Mouse (Mus musculus): ENCODE results near the gene Hmga2. TPM values are rescaled to one million over a fixed set of nuclear protein-coding genes. Genes with fewer than 3 reads are reported as not detected.

Gene Hmga2
- polyA plus RNA-seq, 1 experiment from 2014 or later: 11.1 TPM

DNA sequence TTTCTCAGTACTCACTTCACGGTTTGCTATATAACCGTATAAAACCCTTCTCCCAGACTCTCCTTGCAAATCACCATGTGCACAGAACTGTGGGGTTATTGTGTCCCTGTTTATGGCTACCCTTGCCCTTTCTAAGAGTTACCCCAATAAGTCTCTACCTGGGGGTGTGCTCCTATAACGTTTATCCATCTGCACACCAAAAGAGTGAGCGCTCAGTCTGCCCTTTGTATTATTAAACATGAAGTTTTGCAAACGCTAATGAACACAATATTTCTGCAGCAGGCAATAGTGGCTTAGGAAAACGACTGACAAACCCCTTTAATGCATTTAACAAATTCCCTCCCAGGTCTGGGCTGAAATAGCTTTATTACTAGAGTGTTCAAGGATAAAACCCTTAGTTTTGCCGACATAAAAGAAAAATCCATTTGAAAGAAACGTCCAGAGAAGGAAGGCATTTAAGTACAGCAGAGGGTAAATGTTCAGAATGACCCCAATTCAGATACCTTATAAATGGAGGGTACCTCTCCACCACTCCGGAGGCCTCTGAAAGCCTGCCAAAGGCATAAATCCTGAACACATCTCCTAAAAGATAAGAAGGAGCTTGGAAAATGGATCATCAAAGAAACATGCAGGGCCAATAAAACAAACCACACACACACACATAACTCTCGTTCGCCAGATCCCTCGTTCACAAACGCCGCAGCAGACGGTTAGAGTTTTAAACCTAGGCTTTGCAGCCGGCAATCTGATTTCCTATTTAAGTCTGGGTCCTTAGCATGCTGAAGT, 57.3 kb downstream of the Hmga2 start:
- DNase-seq (ENCODE audit: low spot score): no peak
- no peak overlapping the region for H3K4me2 ChIP-seq (ENCODE audit: low read depth, low read length)

DNA sequence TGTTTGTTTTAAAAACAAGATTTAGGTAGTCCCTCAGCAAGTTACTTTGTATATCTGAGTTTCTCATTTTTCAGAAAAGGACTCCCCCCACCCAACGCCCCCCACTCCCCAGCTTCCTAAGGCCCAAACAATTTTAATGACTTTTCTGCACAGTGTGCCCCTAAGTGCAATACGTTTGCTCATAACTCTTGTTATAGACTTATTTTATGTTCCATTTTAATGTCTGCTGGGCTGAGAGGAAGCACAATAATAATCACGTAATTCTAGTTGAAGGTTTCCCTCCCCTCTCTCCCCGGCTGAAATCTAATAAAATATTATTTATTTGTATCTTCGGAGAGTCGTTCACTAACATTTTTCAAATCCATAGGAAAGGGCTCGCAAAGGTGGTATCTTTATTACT, 58.1 kb downstream of the Hmga2 start:
- H3K9ac ChIP-seq (ENCODE audit: low read depth, low read length): 0 out of 2 replicates have a peak overlapping the region, but pooled peaks have one; percentile 23
- H3K4me2 ChIP-seq (ENCODE audit: low read depth, low read length): no peak overlapping the region

More for the DNA sequence above, 57.3 kb downstream of the Hmga2 start:
- Histone ChIP-seq H3K4me3 (ENCODE audit: low read depth, low read length) (no peak overlapping the region), H3K9ac (ENCODE audit: low read depth, low read length) (no peak overlapping the region), H3K27ac (replicated peaks; ENCODE audit: low read depth, low read length) (no peak overlapping the region), H3K4me1 (ENCODE audit: control insufficient read depth, insufficient read depth, low read length) (peaks cover 51% of the 10 kb centered on the region), H3K9me3 (ENCODE audit: control insufficient read depth, low read length) (no peaks in the 10 kb centered on the region), H3K36me3 (ENCODE audit: control insufficient read depth, insufficient read depth, low read length) (0 out of 2 replicates have a peak, but pooled peaks cover 14% of the 10 kb centered on the region), H3K27me3 (replicated peaks; ENCODE audit: control insufficient read depth, insufficient read depth, low read length) (no peaks in the 10 kb centered on the region)
- no peak for ATAC-seq (ENCODE audit: low read depth)
- WGBS: 49% methylated on average over 16 of the region's 16 CpGs

DNA sequence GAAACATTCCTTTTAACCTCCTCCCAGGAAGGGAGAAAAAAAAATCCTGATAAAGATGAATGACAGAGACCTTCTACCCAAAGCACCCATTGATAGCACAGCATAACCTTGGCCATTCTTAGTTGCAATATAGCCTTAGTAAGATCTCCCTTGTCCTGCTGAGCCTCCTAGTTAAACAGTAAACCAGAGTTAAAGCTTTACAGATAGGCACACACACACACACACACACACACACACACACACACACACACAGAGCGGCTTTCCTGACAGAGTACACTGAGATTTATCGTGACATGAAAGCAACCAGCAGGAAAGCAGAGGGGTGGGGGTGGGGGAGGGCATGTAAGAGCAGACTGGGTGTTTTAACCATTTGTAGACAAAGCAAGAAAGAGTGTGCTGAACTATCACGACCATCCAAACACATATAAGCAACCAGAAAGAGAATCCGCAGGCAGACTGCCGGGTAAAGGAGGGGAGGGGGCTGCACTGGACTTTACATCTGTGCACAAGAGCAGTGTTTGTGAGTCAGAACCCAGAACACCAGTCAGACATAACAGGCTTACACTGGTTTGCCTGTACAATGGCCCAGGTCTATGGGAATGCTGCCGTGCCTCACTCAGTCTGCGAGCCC, 58.7 kb downstream of the Hmga2 start:
- Histone ChIP-seq H3K4me2 (ENCODE audit: low read depth, low read length) (peak overlapping the region; percentile 21; the same call in 1 of the 2 replicates), H3K27ac (replicated peaks; ENCODE audit: low read depth, low read length) (peak overlapping the region; percentile 80), H3K36me3 (ENCODE audit: control insufficient read depth, insufficient read depth, low read length) (0 out of 2 replicates have a peak, but pooled peaks cover 15% of the 10 kb centered on the region), H3K27me3 (replicated peaks; ENCODE audit: control insufficient read depth, insufficient read depth, low read length) (no peaks in the 10 kb centered on the region), H3K4me1 (ENCODE audit: control insufficient read depth, insufficient read depth, low read length) (peaks cover 44% of the 10 kb centered on the region), H3K4me3 (ENCODE audit: low read depth, low read length) (no peak overlapping the region), H3K9me3 (ENCODE audit: control insufficient read depth, low read length) (no peaks in the 10 kb centered on the region), H3K9ac (ENCODE audit: low read depth, low read length) (0 out of 2 replicates have a peak overlapping the region, but pooled peaks have one; percentile 23)
- DNase-seq (ENCODE audit: low spot score): peak; percentile 39
- whole genome bisulfite sequencing: 13% methylated on average over 7 of the region's 7 CpGs
- peak; percentile 13; the same call in 1 of the 2 replicates for ATAC-seq (ENCODE audit: low read depth)

More for the DNA sequence above, 58.1 kb downstream of the Hmga2 start:
- peaks cover 45% of the 10 kb centered on the region for H3K4me1 ChIP-seq (ENCODE audit: control insufficient read depth, insufficient read depth, low read length)
- peak overlapping the region; percentile 80 for H3K27ac ChIP-seq (replicated peaks; ENCODE audit: low read depth, low read length)
- DNase-seq (ENCODE audit: low spot score) (no peak), ATAC-seq (ENCODE audit: low read depth) (no peak)
- WGBS: 52% methylated on average over 7 of the region's 7 CpGs
- H3K27me3 ChIP-seq (replicated peaks; ENCODE audit: control insufficient read depth, insufficient read depth, low read length): no peaks in the 10 kb centered on the region
- H3K36me3 ChIP-seq (ENCODE audit: control insufficient read depth, insufficient read depth, low read length): 0 out of 2 replicates have a peak, but pooled peaks cover 15% of the 10 kb centered on the region
- H3K9me3 ChIP-seq (ENCODE audit: control insufficient read depth, low read length): no peaks in the 10 kb centered on the region
- no peak overlapping the region for H3K4me3 ChIP-seq (ENCODE audit: low read depth, low read length)

DNA sequence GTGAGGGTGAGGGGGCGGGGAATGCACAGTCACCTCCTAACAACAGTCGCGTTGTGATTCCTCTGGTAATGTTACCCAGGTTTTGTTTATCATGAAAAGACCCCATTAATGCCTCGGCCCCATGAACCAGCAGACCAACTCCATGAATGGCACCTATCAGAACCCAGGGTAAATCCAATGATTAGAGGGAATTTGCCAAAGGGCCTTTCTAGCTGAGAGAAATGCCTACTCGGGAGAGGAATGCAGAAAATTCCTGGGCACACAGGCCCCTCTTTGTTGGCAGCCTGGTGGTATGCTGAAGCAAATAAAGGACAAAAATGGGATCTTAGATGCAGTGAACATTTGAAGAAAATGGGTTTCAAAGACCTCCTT, 59.2 kb downstream of the Hmga2 start:
- H3K9me3 ChIP-seq (ENCODE audit: control insufficient read depth, low read length): no peaks in the 10 kb centered on the region
- H3K9ac ChIP-seq (ENCODE audit: low read depth, low read length): no peak overlapping the region
- DNase-seq (ENCODE audit: low spot score) (peak; percentile 74), ATAC-seq (ENCODE audit: low read depth) (peak; percentile 55)
- H3K27ac ChIP-seq (replicated peaks; ENCODE audit: low read depth, low read length): peak overlapping the region; percentile 80
- no peak overlapping the region for H3K4me2 ChIP-seq (ENCODE audit: low read depth, low read length)
- H3K4me3 ChIP-seq (ENCODE audit: low read depth, low read length): no peak overlapping the region
- WGBS: 28% methylated on average over 5 of the region's 5 CpGs
- H3K36me3 ChIP-seq (ENCODE audit: control insufficient read depth, insufficient read depth, low read length): 0 out of 2 replicates have a peak, but pooled peaks cover 16% of the 10 kb centered on the region
- H3K27me3 ChIP-seq (replicated peaks; ENCODE audit: control insufficient read depth, insufficient read depth, low read length): no peaks in the 10 kb centered on the region
- H3K4me1 ChIP-seq (ENCODE audit: control insufficient read depth, insufficient read depth, low read length): peaks cover 39% of the 10 kb centered on the region

- ATAC-seq (ENCODE audit: low read depth) (no peak), DNase-seq (ENCODE audit: low spot score) (no peak)
- Histone ChIP-seq H3K4me1 (ENCODE audit: control insufficient read depth, insufficient read depth, low read length) (peaks cover 36% of the 10 kb centered on the region), H3K4me2 (ENCODE audit: low read depth, low read length) (no peak overlapping the region), H3K9me3 (ENCODE audit: control insufficient read depth, low read length) (no peaks in the 10 kb centered on the region), H3K36me3 (ENCODE audit: control insufficient read depth, insufficient read depth, low read length) (0 out of 2 replicates have a peak, but pooled peaks cover 19% of the 10 kb centered on the region), H3K27ac (replicated peaks; ENCODE audit: low read depth, low read length) (peak overlapping the region; percentile 80; the same call in 1 of the 2 replicates), H3K4me3 (ENCODE audit: low read depth, low read length) (no peak overlapping the region), H3K9ac (ENCODE audit: low read depth, low read length) (no peak overlapping the region), H3K27me3 (replicated peaks; ENCODE audit: control insufficient read depth, insufficient read depth, low read length) (no peaks in the 10 kb centered on the region)
- WGBS: 46% methylated on average over 12 of the region's 12 CpGs
Measured at GRCm38 (mm10) chr10:120416628-120417027, 59.6 kb downstream of the Hmga2 start.

DNA sequence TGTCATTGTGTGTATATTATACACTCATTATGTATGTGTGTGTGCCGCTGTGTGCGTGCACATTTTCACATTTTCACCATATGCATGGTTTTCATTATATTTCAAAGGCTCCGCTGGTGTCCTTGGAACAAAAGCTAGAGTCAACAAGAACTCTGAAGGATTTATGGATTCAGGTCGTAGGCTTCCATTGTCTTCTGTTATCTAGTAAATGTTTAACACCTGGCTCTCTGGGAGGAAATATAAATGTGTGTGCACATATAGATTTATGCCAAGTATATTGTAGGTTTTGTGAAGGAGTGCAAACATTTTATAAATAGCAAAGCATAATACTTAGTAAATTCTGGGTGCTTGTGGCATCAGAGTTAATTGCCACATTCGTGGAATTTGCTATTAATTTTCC, 64.1 kb downstream of the Hmga2 start:
- Histone ChIP-seq H3K4me3 (ENCODE audit: low read depth, low read length) (no peak overlapping the region), H3K27me3 (replicated peaks; ENCODE audit: control insufficient read depth, insufficient read depth, low read length) (no peaks in the 10 kb centered on the region), H3K4me2 (ENCODE audit: low read depth, low read length) (no peak overlapping the region), H3K9ac (ENCODE audit: low read depth, low read length) (no peak overlapping the region), H3K9me3 (ENCODE audit: control insufficient read depth, low read length) (no peaks in the 10 kb centered on the region), H3K4me1 (ENCODE audit: control insufficient read depth, insufficient read depth, low read length) (peaks cover 19% of the 10 kb centered on the region), H3K36me3 (ENCODE audit: control insufficient read depth, insufficient read depth, low read length) (0 out of 2 replicates have a peak, but pooled peaks cover 13% of the 10 kb centered on the region), H3K27ac (replicated peaks; ENCODE audit: low read depth, low read length) (no peak overlapping the region)
- DNase-seq (ENCODE audit: low spot score) (no peak), ATAC-seq (ENCODE audit: low read depth) (no peak)
- WGBS: 72% methylated on average over 5 of the region's 5 CpGs

DNA sequence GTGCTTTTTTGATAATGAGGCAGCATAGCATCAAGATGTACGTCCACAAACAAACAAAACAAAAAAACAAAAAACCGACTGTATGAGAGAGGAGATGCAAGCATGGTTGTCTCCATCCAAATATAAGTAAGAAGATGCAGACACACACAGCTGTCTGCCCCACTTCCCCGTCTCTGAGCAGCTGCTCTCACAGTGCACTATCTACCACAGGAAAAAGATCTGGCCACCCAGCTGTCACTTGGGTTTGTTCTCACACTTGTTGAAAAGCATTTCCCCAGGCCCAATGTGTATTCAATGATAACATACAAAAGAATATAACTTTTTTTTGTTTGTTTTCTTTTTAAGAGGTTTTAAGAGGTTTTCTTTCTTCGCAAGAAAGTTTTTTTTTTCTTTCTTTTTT, 65.3 kb downstream of the Hmga2 start:
- no peak overlapping the region for H3K4me3 ChIP-seq (ENCODE audit: low read depth, low read length)
- H3K4me2 ChIP-seq (ENCODE audit: low read depth, low read length): no peak overlapping the region
- H3K36me3 ChIP-seq (ENCODE audit: control insufficient read depth, insufficient read depth, low read length): 0 out of 2 replicates have a peak, but pooled peaks cover 13% of the 10 kb centered on the region
- H3K9ac ChIP-seq (ENCODE audit: low read depth, low read length): no peak overlapping the region
- ATAC-seq (ENCODE audit: low read depth) (peak; percentile 77; the same call in 1 of the 2 replicates), DNase-seq (ENCODE audit: low spot score) (no peak)
- H3K4me1 ChIP-seq (ENCODE audit: control insufficient read depth, insufficient read depth, low read length): peaks cover 13% of the 10 kb centered on the region
- no peaks in the 10 kb centered on the region for H3K27me3 ChIP-seq (replicated peaks; ENCODE audit: control insufficient read depth, insufficient read depth, low read length)
- no peak overlapping the region for H3K27ac ChIP-seq (replicated peaks; ENCODE audit: low read depth, low read length)
- H3K9me3 ChIP-seq (ENCODE audit: control insufficient read depth, low read length): no peaks in the 10 kb centered on the region
- 72% methylated on average over 4 of the region's 4 CpGs for WGBS

DNA sequence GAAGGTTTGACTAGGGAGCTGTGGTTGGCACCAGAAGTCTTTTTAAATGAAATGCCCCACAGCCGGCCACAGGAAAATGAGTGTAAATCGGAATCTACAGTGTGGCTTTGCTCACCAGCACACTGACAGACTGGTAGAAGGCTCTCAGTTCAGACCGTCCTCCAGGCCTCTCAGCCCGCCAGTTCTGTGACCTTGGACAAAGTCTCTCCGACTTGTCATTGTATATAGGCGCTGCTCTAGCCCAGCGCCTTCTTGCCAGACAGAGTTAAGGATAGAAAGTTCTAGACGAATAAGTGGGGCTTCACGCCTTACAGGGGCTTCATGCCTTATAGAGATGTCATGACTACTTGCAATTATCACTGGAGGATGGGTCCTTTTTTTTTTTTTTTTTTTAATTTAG, 67.1 kb downstream of the Hmga2 start:
- Histone ChIP-seq H3K36me3 (ENCODE audit: control insufficient read depth, insufficient read depth, low read length) (0 out of 2 replicates have a peak, but pooled peaks cover 7% of the 10 kb centered on the region), H3K4me1 (ENCODE audit: control insufficient read depth, insufficient read depth, low read length) (peaks cover 15% of the 10 kb centered on the region), H3K27ac (replicated peaks; ENCODE audit: low read depth, low read length) (no peak overlapping the region), H3K4me2 (ENCODE audit: low read depth, low read length) (no peak overlapping the region), H3K9ac (ENCODE audit: low read depth, low read length) (no peak overlapping the region), H3K27me3 (replicated peaks; ENCODE audit: control insufficient read depth, insufficient read depth, low read length) (no peaks in the 10 kb centered on the region), H3K9me3 (ENCODE audit: control insufficient read depth, low read length) (no peaks in the 10 kb centered on the region), H3K4me3 (ENCODE audit: low read depth, low read length) (no peak overlapping the region)
- WGBS: 77% methylated on average over 9 of the region's 9 CpGs
- no peak for ATAC-seq (ENCODE audit: low read depth)
- DNase-seq (ENCODE audit: low spot score): no peak
